Mouse (Mus musculus) T-cell, adult 2 months (primary cell): Measurements from ENCODE around the gene Magi2.
"Not testable (repeated sequence)": the region's sequence is repeated elsewhere in the genome, so short reads cannot be mapped to it uniquely, and the experiment has no call there.

ENCODE experiments used
- DNase-seq: peaks from one replicate; pipeline ENCODE4 v3.0.0; 2022; ENCODE audit warnings: low spot score

Gene Magi2

GRCm38 (mm10) chr5:19462541-19462940, 235.7 kb downstream of the Magi2 start:
- no peak for DNase-seq

DNA sequence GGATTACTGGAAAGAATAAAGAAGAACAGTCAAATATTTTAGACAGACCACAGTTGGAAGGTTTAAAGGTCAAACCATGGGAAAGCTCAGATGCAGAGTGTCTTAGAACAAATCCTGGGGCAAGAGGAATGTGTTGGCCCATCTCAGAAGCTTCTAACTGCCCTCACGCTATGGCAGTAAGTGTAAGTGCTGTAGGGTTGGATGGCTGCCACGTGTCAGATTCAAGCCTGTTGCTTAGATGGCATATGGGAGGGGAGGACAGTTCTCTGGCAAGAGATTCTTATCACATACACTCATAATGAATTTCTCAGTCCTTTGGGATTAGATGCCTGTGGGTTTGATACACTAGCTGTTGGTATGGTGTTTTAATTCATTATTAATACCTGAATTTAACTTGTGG, 238.5 kb downstream of the Magi2 start:
- no peak for DNase-seq

- DNase-seq = no peak
Measured at GRCm38 (mm10) chr5:19472851-19473439, 246.1 kb downstream of the Magi2 start.

GRCm38 (mm10) chr5:19482981-19483380, 256.1 kb downstream of the Magi2 start:
- no peak for DNase-seq

DNA sequence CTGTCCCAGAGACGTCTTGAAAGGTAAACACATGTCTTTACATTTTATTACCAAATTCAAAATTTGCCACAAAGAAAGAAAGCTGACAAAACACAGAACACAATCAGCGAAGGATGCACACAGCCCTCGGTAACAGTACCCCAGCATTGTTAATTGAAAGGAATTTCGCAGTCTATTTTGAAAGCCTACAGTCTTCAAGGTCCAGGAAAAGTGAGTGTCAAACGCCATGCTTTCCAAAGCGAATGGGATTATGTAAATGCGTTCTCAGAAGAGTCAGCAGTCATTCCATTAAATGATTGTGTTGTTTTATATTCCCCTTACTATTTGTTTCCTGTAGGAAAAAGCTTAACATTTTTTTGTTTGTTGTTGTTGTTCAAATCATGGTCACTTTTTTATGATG, 261.1 kb downstream of the Magi2 start:
- no peak for DNase-seq

DNA sequence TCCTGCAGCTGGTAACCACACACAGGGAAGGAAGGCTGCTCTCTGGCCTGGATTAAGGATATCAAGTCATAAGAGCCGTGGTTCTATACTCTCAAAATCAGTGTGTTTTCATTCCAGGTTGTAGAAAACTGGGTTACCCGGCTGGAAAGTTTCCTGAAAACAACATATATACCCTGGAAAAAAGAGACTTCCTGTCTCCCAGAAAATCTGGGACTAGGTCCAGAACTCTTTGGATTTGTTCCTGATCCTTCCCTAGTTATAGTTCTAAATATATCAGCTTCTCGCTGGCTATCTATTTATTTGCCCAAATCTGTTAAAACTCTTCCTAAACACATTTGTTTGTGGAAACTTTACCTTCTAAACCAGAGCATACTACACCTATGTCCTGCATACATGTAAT, 274.2 kb downstream of the Magi2 start:
- DNase-seq = no peak

DNA sequence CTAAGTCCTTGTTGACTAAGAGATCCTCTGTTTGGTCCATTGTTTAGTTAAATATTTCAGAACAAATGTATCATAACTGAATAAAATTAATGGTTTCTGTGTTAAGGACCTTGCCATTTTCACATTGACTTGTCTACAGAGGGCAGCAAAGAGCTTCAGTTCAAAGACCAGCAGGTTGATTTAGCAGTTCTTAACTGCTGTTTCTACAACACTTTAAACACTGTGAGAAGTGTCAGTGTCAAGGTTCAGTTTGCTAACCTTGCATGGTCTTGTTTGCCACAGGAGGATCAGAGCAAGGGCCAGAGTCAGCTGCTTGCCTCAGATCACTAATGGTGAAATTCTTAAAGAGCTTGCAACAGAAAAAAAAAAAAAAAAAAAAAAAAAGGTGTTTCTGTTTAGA, 295.3 kb downstream of the Magi2 start:
- no peak for DNase-seq

DNA sequence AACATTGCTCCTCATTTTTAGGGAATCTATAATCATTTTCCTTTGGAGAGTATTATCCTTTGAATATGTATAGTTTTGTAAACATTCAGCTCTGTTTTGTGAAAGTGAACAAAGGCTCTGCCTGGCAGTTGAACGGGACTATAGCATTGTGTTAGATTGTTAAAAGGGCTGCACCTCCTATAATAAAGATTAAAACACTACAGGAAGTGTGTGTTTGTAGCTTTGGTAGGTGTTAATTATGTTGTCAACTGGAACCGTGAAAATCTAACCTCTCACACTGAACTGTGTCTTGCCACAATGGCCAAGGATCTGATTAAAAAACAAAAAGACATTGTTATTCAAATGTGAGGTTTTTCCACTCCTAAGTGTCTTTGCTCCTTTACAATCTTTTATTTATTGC, 312.5 kb downstream of the Magi2 start:
- DNase-seq = no peak

GRCm38 (mm10) chr5:19546424-19546823, 319.6 kb downstream of the Magi2 start:
- DNase-seq = no peak

- DNase-seq = no peak
Measured at GRCm38 (mm10) chr5:19546900-19547299, 320.1 kb downstream of the Magi2 start.

GRCm38 (mm10) chr5:19553510-19553909, 326.7 kb downstream of the Magi2 start:
- no peak for DNase-seq

DNA sequence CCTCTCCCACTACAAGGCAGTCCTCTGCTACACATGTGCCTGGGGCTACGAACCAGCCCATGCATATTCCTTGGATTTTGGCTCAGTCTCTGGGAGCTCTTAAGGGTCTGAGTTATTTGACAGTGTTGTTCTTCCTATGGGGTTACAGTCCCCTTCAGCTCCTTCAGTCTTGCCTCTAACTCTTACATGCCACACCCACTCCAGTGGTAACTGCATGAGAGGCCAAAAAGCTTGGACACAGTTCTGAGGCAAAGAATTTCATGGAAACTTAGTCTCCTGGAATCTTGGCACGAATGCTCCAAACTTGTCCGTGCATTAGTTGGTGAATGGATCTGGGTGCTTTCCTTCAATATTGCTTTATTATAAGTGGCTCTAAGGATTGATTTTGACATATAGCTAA, 338.8 kb downstream of the Magi2 start:
- DNase-seq = no peak

GRCm38 (mm10) chr5:19566136-19566535, 339.3 kb downstream of the Magi2 start:
- DNase-seq = not testable (repeated sequence)

GRCm38 (mm10) chr5:19607700-19608099, 380.9 kb downstream of the Magi2 start:
- DNase-seq = no peak

GRCm38 (mm10) chr5:19611788-19612187, 385.0 kb downstream of the Magi2 start:
- no peak for DNase-seq

DNA sequence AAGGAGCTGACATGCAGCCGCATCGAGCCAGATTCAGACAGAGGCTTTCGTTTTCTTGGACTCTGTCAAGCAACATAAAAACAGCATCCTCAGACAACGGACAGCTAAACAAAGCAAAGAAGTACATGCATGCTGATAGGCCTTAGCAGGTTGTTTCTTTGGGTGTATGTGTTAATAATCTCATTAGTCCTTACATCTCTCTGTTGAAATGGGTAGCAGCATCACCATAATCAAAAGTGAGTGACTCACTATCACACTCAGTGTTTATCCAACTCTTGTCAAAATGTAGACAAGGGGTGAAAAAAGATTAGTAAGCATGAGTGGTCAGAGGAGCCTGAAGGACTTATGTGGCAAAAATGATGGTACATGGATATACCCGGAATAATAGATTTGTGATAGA, 394.8 kb downstream of the Magi2 start:
- no peak for DNase-seq

- no peak for DNase-seq
Measured at GRCm38 (mm10) chr5:19633976-19634375, 407.1 kb downstream of the Magi2 start.

GRCm38 (mm10) chr5:19637789-19638188, 411.0 kb downstream of the Magi2 start:
- DNase-seq = no peak

- no peak for DNase-seq
Measured at GRCm38 (mm10) chr5:19655986-19656385, 429.1 kb downstream of the Magi2 start.

DNA sequence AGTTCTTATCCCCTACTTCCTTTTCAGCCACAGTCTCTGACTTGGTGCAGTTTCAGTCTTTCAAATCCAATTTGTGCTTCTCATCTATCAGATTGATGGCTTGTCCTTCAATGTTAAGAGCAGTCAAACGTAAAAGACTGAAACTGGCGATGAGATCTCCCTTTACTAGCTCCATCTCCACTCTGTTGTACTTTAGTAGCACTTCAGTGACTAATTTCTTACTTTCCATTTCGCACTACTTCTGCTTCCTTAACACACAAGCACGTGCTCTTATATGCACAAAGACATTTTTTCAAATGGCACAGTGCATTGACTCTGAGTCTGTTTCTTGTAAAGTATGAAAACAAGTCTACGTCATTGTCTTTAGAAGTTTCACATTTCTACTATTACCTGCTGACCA, 439.6 kb downstream of the Magi2 start:
- DNase-seq = no peak

DNA sequence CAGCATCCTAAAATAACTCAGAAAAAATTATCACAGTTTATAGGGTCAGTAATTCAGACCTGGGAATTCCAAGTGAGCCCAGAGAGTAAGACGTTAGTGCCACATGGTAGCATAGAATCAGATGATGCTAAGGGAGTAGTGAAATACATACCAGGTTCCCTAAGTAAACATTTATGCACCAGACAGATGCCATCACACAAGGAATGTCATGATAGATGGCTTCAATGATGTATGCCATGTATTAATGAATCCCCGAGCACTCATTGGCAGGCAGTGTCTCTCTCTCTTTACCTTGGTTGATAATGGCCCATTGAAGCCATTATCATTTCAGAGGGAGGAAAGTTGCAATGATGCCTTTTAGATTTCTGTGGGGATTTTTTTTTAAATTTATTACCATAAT, 490.5 kb downstream of the Magi2 start:
- DNase-seq = no peak

DNA sequence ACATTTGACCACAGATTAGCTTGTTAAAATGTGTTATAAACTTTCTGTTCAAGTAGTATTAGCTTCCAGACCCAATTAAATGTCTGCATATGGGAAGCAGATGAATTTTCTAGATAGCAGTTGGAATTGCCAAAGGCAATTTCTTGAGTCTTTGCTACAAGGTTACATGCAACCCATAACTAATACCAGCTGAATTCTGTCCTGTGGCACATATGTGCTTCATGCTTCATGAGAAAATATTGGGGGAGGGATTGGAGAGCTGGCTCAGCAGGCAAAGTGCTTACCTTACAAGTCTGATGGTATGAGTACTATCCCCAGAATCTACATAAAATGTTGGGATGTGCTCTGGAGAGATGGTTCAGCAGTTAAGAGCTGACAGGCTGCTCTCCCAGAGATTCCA, 499.4 kb downstream of the Magi2 start:
- DNase-seq = no peak

- no peak for DNase-seq
Measured at GRCm38 (mm10) chr5:19745376-19745775, 518.5 kb downstream of the Magi2 start.

- DNase-seq = no peak
Measured at GRCm38 (mm10) chr5:19745916-19746315, 519.1 kb downstream of the Magi2 start.
